Mouse (Mus musculus) gonadal fat pad, adult 2 months (tissue): ENCODE measurements around the gene Paqr9. TPM values are rescaled to one million over a fixed set of nuclear protein-coding genes. Genes with fewer than 3 reads are reported as not detected.

Experiments
- DNase-seq: peaks from one replicate; pipeline ENCODE4 v3.0.0-alpha.2; 2012; ENCODE audit warnings: low read depth
- polyA plus RNA-seq: library from polyadenylated mRNA; depleted of rRNA; stranded (reverse); fragments of >200 nt; gene quantifications from 2 replicates; pipeline ENCODE4 v1.2.3, GENCODE M21; 2012

The Paqr9 gene
- polyA plus RNA-seq, 1 experiment = 28.0 TPM

DNA sequence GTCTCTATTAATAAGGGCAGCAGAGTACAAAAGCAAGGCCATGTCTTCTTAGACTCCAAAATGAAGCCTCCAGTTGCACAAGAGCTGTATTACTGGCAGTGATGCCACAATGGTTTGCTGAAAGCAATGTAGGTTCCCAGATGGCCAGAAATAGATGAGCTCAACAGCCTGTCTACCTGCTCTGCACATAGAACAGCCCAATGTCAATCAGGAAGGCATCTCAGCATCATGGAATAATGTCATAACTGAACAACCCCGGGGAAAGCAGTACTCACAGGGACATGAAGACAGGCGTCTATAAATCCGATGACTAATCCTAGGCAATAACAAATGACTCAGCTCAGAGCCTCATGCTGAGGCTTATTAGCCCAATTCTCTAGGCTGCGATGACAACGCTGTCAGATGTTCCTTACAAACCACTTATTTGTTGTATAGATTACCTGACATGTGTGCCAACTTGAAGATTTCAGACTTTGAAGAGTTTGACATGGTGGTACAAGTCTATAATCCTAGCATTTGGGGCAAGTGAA lies 19.0 kb downstream of the Paqr9 start:
- no peak for DNase-seq

DNA sequence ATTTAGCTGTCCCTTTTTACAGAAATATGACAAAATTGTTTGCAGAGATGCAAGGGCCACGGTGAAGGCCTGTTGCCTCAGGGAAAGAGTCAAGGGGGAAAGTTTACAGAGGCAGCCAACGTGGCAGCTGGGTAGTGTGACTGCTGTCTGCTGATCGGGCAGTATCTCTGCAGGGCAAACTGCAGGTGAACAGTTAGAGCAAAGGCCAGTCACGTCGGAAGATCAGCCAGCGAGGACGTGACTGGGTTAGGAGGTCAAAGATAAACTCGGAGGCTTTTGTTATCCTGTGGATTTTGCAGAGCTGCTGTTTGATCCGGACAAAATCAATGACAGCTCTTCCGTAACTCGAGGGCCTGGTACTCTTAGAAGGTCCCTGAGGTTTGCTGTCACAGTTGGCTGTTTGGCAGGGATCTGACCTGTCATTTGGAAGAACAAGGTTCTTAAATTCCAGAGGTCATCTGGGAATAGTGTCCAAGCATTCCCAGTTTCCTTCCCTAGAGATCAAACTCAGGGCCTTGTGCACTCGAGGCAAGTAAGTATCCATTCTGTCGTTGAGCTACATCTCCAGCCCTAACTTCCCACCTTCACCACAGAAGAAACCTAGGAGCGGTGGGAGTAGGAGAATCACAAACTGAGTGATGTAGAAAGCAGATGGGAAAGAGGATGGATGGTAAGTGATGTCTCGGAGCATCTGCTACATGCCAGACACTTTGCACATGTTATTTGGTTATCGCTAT lies 21.7 kb downstream of the Paqr9 start:
- no peak for DNase-seq

DNA sequence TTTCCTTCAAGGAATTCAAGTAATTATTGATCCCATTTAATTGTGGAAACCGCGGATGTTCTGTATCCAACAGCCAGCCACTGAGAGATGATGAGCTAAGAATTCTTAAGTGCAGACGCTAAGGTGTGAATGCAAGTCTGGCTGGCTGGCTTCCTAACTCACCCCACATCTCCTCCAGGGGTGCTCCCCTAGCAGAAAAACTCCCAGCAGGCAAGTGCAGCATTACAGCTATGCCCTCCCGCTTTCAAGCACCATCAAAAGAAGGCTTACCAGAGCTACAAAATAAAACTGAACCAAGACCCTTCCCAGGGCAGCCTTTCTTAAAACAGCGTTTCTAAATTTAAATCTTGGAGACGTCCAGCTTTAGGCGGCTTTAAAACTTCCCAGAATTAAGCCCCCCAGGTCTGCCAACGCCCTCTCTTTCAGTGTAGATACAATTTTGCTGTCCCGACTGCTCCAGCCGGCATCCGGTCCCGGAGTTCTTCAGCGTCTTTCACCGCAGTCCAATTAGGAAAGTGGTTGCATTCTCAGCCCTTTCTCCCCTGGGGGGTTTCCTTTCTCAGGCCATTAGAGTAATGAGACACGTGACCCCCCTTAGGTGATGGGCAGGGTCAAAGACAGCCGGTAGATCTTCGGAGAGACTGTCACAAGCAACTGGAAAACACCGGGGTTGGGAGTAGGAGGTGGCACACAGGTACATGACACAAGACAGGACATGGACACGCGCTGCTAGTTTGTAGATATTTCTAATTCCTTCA lies 22.5 kb downstream of the Paqr9 start:
- DNase-seq = no peak

DNA sequence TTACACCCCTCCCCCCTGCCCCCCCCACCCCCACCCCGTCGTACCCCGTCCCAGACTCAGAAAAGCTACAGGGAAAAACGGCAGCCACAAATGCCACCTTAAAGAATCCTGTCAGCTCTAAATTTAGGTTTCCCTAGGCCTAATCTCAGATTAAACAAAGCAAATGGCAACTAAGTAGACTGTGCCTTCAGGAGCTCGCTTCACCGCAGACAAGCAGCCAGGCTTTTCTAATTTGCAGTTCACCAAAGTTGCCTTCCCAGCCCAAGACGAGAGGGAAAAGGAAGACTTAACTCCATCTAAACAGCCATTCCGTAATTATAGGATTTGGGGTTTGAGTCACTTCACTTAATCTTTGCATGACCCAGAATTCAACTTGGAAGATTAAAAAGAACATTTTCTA lies 23.1 kb downstream of the Paqr9 start:
- DNase-seq = no peak

DNA sequence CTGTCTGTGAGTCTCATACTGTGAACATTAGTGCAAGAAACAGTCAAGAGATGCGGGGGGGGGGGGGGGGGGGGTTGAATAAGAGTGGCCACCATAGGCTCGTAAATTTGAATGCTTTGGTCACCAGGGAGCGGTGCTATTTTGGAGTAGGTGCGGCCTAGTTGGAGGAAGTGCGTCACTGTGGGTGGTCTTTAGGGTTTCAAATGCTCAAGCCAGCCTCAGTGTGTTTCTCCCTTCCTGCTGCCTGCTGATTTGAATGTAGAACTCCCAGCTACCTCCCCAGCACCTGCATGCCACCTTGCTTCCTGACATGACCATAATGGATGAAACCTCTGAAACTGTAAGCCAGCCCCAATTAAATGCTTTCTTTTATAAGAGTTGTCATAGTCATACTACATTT lies 26.6 kb downstream of the Paqr9 start:
- DNase-seq = no peak

DNA sequence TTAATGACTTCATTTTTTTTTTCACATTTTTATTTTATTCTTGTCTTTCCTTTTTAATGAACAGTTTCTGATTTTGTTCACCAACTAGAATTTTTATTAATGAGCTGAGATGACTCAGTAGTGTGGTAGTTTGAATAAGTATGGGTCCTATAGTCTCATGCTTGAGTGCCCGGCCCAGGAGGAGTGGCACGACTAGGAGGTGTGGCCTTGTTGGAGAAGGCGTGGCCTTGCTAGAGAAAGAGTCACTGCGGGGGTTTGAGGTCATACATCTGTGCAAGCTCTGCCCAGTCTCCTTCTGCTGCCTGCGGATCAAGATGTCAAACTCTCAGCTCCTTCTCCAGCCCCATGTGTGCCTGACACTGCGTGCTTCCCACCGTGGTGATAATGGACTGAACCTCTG lies 28.6 kb downstream of the Paqr9 start:
- DNase-seq = no peak

DNA sequence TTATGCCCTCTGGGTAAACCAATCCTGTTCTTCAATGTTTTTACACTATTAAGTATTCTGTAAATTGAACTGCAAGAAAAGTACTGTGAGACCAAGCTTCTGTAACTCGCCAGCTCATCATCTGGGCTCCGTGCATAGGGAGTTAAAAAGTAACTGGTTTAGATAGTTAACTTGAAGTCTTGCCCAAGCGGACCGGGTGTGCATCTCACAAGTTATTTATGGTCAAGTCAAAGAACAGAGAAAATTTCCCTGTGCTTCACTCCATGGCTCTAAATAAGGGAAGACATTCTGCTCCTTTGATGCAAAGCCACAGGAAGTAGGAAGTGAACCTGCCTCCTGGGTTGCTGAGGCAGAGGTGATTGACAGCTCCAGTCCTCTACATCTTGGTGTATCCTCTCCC lies 34.8 kb downstream of the Paqr9 start:
- DNase-seq = no peak

DNA sequence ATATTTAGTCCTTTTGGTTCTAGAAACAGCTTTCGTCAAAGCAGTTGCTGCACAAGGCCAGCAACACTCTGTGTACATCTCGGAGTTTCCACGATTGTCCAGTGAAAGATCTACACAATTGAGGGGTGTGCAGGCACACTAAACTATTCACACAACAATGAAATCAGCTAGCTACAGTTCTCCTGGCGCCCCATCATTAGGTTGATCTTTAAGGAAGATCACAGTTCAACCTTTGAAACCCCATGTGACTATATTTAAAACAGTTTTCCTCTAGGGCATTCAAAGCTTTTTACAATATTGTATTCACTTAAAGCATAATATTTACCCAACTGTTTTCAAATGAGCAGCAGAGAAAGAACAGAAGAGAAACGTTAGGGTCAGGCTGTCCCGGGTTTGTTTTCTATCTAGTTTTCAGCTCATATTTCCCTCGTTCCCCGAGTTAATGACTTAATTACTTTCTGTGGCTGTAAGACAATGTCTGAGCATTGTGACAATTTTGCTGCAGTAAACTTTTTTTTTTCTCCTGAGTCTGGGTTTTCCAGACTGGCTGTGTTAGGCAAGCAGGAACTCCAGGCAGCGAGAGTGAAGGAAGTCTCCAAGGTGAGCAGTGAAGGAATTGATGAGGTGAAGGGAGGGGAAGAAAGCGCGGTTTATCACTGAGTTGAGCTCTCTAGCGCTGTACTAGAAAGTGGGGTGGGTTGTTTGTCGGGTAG lies 38.2 kb downstream of the Paqr9 start:
- no peak for DNase-seq

DNA sequence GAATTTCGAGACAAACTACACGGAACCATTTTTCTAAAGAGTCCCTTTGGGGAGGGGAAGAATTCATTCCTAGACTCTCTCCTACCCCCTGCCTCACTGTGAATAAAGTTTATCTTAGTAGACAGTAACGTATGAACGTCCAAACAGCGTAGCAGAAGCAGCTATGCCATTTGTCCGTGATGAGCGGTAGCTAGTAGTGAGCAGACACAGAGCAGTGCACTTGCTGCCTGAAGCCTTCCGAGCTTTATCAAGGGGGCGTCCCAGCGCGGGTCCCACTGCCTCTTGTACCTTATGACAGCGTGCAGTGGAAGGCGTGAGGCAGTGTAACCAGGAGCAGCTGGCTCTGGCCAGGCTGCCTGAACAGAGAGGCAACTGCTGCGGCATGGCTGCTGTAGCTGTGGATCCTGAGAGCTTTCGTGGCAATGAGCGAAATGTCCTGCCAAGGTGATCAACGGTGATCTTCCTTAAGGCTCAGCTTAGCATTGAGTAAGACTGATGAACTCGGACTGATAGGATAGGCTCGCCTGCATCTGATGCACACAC lies 38.8 kb downstream of the Paqr9 start:
- DNase-seq = no peak

DNA sequence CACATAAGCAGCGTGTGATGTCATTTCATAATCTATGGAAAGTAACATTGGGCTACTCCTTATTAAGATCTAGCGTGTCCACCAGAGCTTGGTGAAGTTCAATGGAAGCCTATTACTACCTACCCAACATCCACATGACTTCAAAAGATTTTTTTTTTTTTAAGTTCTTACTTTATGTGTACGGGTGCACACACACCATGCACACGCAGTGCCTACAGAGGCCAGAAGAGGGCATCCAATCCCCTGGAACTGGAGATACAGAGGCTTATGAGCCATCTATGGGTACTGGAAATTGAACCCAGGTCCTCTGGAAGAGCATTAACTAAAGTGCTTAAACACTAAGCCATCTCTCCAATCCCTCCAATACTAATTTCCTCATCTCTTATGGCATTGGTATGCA lies 39.9 kb downstream of the Paqr9 start:
- no peak for DNase-seq

DNA sequence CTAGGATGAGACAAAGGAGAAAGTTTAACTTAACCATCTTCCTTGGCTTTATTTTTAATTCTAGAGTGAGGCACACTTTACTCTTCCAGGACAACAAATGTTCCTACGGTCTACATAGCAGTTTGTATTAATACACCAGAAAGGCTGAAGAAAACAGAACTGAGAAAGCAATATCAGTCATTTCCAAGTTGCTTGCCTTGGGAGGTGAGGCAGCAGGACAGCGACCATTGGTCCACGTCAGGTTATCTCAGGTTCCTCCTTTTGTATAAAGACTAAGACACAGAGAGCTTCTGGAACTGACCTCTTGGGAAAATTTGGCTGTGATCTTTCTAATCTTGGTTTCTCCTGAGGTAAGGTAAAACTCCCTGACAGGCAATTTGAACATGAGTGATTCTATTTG lies 43.4 kb downstream of the Paqr9 start:
- DNase-seq = no peak

DNA sequence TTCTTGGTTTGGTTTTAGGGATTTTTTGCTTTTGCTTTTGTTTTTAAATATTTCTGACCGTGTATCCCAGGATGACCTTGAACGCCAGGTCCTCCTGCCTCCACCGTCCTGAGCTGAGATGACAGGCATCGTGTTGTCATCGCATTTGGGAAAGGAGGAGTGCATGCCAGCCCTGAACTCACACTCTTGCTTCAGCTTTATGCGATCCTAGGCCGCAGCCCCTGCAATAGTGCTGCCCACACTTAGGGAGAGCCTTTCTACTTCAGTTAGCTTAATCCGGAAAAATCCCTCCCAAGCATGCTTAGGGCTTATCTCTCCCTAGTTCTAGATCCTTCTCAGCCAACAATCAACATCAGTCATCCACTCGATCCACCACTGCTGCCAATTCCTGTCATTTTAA lies 43.9 kb downstream of the Paqr9 start:
- no peak for DNase-seq

DNA sequence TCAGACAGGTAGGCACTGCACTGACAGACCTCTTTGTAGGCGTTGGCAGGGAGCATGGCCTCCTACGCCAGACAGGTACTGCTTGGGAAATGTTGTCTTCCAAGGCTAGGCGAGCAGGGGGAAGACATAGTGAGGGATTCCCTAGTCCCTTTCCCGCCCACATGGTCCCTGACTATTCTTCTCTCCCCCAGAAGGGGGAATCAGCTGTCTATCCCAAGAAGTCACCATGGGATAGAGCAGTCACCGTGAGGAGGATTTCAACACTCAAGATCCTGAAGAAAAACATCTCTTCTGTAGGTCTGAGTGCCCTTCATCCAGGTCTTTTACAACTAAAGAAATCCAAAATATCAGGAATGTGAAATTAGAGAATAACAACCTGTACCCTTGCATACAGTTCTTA lies 47.7 kb downstream of the Paqr9 start:
- DNase-seq = no peak

DNA sequence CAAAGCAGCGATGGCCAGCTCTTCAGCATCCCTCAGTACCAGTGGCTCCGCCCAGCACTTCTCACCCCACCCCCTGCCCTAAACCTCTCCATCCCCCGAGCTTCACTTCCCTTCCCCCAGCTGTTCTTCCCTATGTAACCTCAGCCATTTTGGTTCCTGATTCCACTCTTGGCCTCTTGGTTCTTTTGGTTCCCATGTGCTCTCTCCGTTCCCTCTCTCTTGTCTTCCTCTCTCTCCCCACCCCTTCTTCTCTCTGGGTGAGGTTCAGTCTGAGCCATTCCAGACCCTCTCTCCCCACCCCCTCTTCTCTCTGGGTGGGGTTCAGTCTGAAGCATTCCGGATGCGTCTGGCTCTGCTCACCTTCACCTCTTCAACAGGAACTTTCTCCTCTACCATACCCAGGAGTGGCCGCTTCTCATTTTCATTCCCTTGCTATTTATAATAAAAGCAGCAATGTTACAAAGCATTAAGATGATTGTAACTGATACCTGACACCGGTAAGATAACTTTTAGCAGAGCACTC lies 52.9 kb downstream of the Paqr9 start:
- no peak for DNase-seq

DNA sequence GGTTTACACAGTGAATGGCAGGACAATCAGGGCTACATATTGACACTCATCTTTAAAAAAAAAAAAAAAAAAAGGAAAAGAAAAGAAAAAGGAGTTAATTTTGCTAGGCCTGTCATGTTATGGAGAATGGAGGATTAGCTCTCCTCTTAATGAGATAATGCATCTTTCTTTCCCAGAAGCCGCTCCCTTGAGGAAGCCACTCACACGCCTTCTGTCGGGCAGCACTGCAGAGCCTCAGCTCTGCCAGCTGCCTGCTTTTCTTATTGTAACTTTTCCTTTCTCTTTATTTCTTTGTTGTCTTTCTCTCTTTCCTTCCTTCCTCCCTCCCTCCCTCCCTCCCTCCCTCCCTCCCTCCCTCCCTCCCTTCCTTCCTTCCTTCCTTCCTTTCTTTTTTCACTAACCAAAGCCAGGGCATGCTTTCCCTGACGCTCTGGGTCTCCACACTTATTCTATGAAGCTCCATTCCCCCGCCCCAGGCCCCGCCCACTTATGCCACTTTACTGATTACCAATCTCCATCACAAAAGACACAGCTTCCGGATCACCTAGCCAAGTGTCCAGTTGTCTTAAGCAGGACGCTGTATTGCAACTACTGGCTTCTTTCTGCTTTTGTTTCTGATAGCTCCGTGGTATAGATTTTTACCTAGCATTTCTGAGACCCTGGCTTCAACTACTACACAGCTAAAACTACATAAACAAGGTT lies 54.1 kb downstream of the Paqr9 start:
- DNase-seq = no peak

DNA sequence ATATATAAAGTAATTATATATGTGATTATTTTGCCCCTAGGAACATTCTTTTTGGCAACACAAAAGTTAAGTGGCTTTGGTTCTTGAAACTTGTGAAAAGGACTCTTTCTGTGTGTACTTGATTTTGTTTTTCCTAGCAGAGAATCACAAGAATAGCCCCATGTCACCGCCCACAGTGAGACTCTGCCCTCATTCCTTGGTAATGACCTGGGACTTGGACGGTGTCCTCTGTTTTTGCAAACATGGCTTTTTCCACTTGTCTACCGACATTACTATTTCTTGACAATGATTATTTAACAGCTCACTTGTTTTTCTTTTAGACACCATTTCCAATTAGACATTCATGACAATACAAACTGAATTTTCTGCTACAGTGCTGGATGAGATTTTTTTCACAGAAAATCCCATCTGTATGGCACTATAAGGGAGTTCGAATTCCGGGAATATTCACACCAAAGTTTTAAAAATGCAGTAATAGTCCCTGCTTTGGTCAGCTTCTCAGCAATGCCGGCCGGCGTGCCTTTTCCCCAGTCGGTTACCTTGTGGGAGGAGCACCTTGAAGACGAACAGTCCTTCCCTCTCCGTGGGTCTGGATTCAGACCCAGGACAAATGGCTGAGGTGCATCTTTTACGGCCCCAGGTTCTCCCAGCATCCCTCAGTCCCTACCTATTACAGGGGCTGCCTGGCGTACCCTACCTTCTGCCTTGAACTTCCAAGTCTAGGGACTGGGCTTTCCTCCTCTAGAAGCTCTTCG lies 55.6 kb downstream of the Paqr9 start:
- DNase-seq = no peak

DNA sequence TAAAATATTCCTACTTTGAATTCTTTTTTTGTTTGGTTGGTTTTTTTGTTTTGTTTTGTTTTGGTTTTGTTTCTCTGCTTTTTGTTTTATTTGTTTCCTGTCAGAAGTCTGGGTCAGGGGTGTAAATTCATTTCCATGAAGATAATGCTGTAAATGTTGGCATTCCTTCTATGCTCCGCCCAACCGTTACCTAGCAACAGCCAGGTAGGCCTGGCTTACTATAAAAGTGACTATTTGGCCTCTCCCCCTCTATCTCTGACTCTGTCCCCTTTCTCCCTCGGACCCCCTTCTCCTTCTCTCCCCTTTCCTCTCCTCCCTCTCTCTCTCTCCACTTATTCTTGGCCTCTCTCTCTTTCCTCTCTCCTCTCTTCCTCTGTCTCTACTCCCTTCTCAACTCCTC lies 56.5 kb downstream of the Paqr9 start:
- no peak for DNase-seq
